Mouse (Mus musculus): Measurements from ENCODE around the gene Iqcf1.
A peak's percentile ranks its signal among the peaks of the same experiment; 100 is the strongest.

- TF ChIP-seq FLI1 (IDR thresholded peaks at IDR 0.05; ENCODE audit: low read length) (peak; percentile 52; the same call in 1 of the 2 replicates), GATA1 (IDR thresholded peaks at IDR 0.05; ENCODE audit: borderline replicate concordance, low read length) (no peak)
Observed at GRCm38 (mm10) chr9:106476924-106477484, 22.8 kb upstream of the Iqcf1 start, which contains the start of gene Parp3.
